Mouse (Mus musculus): Measurements from ENCODE around the gene Slc25a51. TPM values are rescaled to one million over a fixed set of nuclear protein-coding genes. Genes with fewer than 3 reads are reported as not detected.
"Not testable (repeated sequence)": the region's sequence is repeated elsewhere in the genome, so short reads cannot be mapped to it uniquely, and the experiment has no call there.

The Slc25a51 gene
- polyA plus RNA-seq, 1 experiment = not detected

- TF ChIP-seq POLR2A (IDR thresholded peaks at IDR 0.05; ENCODE audit: insufficient read depth, low read depth, low read length) (no peak), CTCF (IDR thresholded peaks at IDR 0.05; ENCODE audit: insufficient read depth, low read depth, low read length) (no peak)
- WGBS = 39% methylated on average over 7 of the region's 7 CpGs
Observed at GRCm38 (mm10) chr4:45406397-45406796, 2.2 kb downstream of the Slc25a51 start.

DNA sequence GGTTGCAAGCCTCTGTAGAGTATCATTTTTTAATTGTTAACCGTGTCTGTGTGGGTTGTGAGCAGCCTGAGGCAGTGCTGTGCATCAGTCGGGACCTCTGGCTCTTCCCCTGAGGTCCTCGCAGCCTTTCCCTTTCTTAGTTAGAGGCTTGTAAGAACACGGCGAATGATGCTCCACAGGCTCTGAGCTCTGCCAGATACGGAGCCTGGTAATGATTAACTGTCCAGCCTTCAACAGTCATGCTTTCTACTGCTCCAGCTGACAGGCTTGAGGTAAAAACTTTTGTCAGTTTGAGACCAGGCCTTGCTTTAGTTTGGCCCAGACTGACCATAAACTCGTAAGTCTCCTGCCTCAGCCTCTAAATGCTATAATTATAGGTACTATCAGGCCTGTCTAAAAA lies 3.3 kb downstream of the Slc25a51 start:
- no peak overlapping the region for H3K27ac ChIP-seq (ENCODE audit: insufficient read depth, low read depth, low read length)
- H3K4me3 ChIP-seq (ENCODE audit: insufficient read depth, low read depth, low read length) = no peak overlapping the region
- no peak for TF ChIP-seq POLR2A (IDR thresholded peaks at IDR 0.05; ENCODE audit: insufficient read depth, low read depth, low read length)
- no peak for TF ChIP-seq CTCF (IDR thresholded peaks at IDR 0.05; ENCODE audit: insufficient read depth, low read depth, low read length)
- WGBS = 62% methylated on average over 7 of the region's 7 CpGs
- H3K4me1 ChIP-seq (ENCODE audit: control insufficient read depth, insufficient read depth, low read length) = peaks cover 11% of the 10 kb centered on the region

More at GRCm38 (mm10) chr4:45406397-45406796, 2.2 kb downstream of the Slc25a51 start:
- Histone ChIP-seq H3K4me3 (ENCODE audit: insufficient read depth, low read depth, low read length) (no peak overlapping the region), H3K27ac (ENCODE audit: insufficient read depth, low read depth, low read length) (no peak overlapping the region), H3K4me1 (ENCODE audit: control insufficient read depth, insufficient read depth, low read length) (peaks cover 11% of the 10 kb centered on the region)

DNA sequence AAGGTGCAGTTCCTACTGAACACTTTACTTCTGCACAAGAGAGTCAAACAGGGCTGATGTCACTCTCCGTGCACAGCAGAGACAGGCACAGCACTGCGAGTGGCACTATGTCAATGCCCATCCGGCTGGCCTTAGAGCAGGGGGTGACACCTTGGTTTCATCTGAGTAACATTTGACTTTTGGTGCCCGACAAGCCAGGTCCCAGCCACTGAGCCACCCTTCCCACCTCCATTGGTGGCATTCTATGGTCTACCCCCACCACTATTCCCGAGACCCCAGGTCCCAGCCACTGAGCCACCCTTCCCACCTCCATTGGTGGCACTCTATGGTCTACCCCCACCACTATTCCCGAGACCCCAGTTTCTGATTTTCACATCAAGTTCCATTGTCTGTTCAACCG lies 4.5 kb downstream of the Slc25a51 start:
- TF ChIP-seq CTCF (IDR thresholded peaks at IDR 0.05; ENCODE audit: insufficient read depth, low read depth, low read length) (no peak), POLR2A (IDR thresholded peaks at IDR 0.05; ENCODE audit: insufficient read depth, low read depth, low read length) (no peak)
- no peak overlapping the region for H3K27ac ChIP-seq (ENCODE audit: insufficient read depth, low read depth, low read length)
- WGBS = 90% methylated on average over 7 of the region's 7 CpGs
- H3K4me1 ChIP-seq (ENCODE audit: control insufficient read depth, insufficient read depth, low read length) = peaks cover 8% of the 10 kb centered on the region
- H3K4me3 ChIP-seq (ENCODE audit: insufficient read depth, low read depth, low read length) = no peak overlapping the region

GRCm38 (mm10) chr4:45403499-45403878 lies 5.1 kb downstream of the Slc25a51 start:
- Histone ChIP-seq H3K27ac (ENCODE audit: insufficient read depth, low read depth, low read length) (no peak overlapping the region), H3K4me3 (ENCODE audit: insufficient read depth, low read depth, low read length) (no peak overlapping the region), H3K4me1 (ENCODE audit: control insufficient read depth, insufficient read depth, low read length) (peaks cover 8% of the 10 kb centered on the region)
- no peak for TF ChIP-seq CTCF (IDR thresholded peaks at IDR 0.05; ENCODE audit: insufficient read depth, low read depth, low read length)
- no peak for TF ChIP-seq POLR2A (IDR thresholded peaks at IDR 0.05; ENCODE audit: insufficient read depth, low read depth, low read length)
- WGBS = 85% methylated on average over 7 of the region's 7 CpGs

GRCm38 (mm10) chr4:45402878-45403498 lies 5.6 kb downstream of the Slc25a51 start:
- H3K4me1 ChIP-seq (ENCODE audit: control insufficient read depth, insufficient read depth, low read length) = peaks cover 8% of the 10 kb centered on the region
- H3K27ac ChIP-seq (ENCODE audit: insufficient read depth, low read depth, low read length) = no peak overlapping the region
- H3K4me3 ChIP-seq (ENCODE audit: insufficient read depth, low read depth, low read length) = no peak overlapping the region
- no peak for TF ChIP-seq CTCF (IDR thresholded peaks at IDR 0.05; ENCODE audit: insufficient read depth, low read depth, low read length)
- TF ChIP-seq POLR2A (IDR thresholded peaks at IDR 0.05; ENCODE audit: insufficient read depth, low read depth, low read length) = no peak
- 66% methylated on average over 7 of the region's 7 CpGs for WGBS

- WGBS = 63% methylated on average over 4 of the region's 4 CpGs
- TF ChIP-seq CTCF (IDR thresholded peaks at IDR 0.05; ENCODE audit: insufficient read depth, low read depth, low read length) = no peak
- TF ChIP-seq POLR2A (IDR thresholded peaks at IDR 0.05; ENCODE audit: insufficient read depth, low read depth, low read length) = no peak
- H3K27ac ChIP-seq (ENCODE audit: insufficient read depth, low read depth, low read length) = no peak overlapping the region
- no peak overlapping the region for H3K4me3 ChIP-seq (ENCODE audit: insufficient read depth, low read depth, low read length)
- peaks cover 8% of the 10 kb centered on the region for H3K4me1 ChIP-seq (ENCODE audit: control insufficient read depth, insufficient read depth, low read length)
Observed at GRCm38 (mm10) chr4:45402281-45402680, 6.3 kb downstream of the Slc25a51 start.

DNA sequence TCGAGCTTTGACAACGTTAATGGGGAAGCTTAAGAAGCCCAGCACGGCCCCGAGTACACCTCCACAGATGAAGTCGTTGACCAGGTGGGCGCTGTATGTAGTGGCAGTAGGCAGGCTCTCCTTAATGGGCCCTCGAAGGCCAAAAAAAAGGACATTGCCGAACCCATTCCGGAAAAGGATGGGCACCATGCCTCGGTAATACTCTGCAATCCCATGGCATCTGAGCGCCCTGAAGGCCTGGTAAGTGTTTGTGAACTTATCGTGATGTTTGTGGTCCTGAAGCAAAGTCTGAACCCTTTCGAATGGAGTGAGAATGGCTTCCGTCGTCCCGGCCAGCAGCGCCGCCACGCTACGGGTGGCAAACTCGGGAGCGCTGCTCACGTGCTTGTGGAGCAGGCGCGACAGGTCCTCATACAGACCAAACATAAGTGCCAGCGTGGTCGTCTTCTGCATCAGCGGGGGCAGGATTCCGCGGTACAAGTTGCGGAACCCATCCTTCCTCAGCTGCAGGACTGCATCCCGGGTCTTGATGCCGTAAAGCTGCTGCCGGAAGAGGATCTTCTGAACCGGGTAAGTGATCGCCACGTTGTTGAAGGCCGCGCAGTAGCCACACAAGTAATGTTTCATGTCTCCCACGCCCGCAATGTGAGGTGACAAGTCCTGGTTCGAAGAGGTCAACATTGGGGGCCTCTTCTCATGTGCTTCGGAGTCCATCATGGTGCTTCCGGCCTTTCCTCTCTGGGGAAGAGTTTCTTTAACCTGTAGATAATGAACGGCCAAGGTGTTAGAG lies 8.9 kb downstream of the Slc25a51 start:
- H3K27ac ChIP-seq (ENCODE audit: insufficient read depth, low read depth, low read length) = no peak overlapping the region
- no peak overlapping the region for H3K4me3 ChIP-seq (ENCODE audit: insufficient read depth, low read depth, low read length)
- TF ChIP-seq POLR2A (IDR thresholded peaks at IDR 0.05; ENCODE audit: insufficient read depth, low read depth, low read length) = no peak
- TF ChIP-seq CTCF (IDR thresholded peaks at IDR 0.05; ENCODE audit: insufficient read depth, low read depth, low read length) = no peak
- 95% methylated on average over 45 of the region's 45 CpGs for WGBS
- H3K4me1 ChIP-seq (ENCODE audit: control insufficient read depth, insufficient read depth, low read length) = peaks cover 2% of the 10 kb centered on the region; the same call in 1 of the 2 replicates

DNA sequence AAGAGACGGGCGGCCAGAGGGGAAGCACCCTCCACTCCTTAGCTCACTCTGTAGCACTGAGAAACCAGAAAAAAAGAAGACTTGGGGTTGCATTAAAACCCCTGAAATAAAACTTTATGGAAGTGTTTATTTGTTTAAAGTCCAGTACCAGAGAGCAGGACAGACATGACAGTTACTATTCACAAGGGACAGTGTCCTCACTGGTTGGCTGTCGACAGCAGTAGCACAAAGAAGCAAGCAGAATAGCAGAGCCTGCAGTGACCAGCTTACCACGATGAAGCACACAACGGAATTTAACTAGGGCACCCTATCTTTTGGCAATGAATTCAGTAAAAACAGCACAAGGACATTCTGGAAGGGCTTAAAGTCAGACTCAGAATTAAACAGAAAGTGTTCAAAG lies 10.3 kb downstream of the Slc25a51 start:
- WGBS = 77% methylated on average over 5 of the region's 5 CpGs
- H3K4me3 ChIP-seq (ENCODE audit: insufficient read depth, low read depth, low read length); H3K4me1 ChIP-seq (ENCODE audit: control insufficient read depth, insufficient read depth, low read length); H3K27ac ChIP-seq (ENCODE audit: insufficient read depth, low read depth, low read length): not testable (repeated sequence)

- WGBS = 88% methylated on average over 6 of the region's 6 CpGs
- not testable (repeated sequence) for H3K27ac ChIP-seq (ENCODE audit: insufficient read depth, low read depth, low read length); H3K4me3 ChIP-seq (ENCODE audit: insufficient read depth, low read depth, low read length); H3K4me1 ChIP-seq (ENCODE audit: control insufficient read depth, insufficient read depth, low read length)
Observed at GRCm38 (mm10) chr4:45396211-45396610, 12.4 kb downstream of the Slc25a51 start.
